Mouse (Mus musculus) heart, adult 2 months (tissue): ENCODE data around the gene Acat2.

Experiments
- CTCF ChIP-seq: fragments of 200-600 bp; IDR thresholded peaks from 2 replicates; pipeline ENCODE4 v1.8.1; 2022; ENCODE audit warnings: antibody characterized with exemption, mild to moderate bottlenecking, moderate library complexity
- EP300 ChIP-seq: fragments of 200-500 bp; IDR thresholded peaks from 2 replicates; pipeline ENCODE4 v1.6.1; 2011; ENCODE audit warnings: low read depth, low read length, control low read depth; ENCODE audit not compliant: insufficient read depth
- POLR2A ChIP-seq: fragments of 200-500 bp; IDR thresholded peaks from 2 replicates; pipeline ENCODE4 v1.6.1; 2011; ENCODE audit warnings: mild to moderate bottlenecking, low read depth, low read length, control low read depth; ENCODE audit not compliant: insufficient read depth

DNA sequence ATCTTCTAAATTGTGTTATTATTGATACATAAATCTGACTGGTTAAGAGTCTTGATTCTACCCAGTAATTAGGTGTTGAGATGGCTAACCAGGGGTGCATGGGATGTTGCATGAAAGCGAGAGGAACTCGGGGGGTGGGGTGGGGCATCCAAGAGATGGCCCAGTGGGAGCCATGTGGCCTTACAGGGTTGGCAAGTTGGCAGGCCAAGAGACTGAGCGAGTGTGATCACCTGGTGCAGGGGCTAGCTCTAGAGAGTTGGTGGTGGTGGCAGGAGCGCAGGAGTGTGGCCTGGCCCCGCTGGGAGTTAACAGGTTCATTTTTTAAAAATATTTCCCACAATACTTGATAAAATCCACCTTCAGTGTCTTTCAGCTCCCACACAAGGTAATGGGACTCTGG is 62.9 kb downstream of the Acat2 start:
- no peak for TF ChIP-seq CTCF
- TF ChIP-seq POLR2A, result no peak
- no peak for TF ChIP-seq EP300
